Mouse (Mus musculus): ENCODE results near the gene Mad2l2.

The Mad2l2 gene

GRCm38 (mm10) chr4:148130133-148130532 lies at the start of gene Mad2l2:
Mad2l2 (plus strand) TSS chr4:148130384.
- no peak for DNase-seq (ENCODE audit: low spot score in 2 of 2)

- no peak for DNase-seq (ENCODE audit: low spot score in 2 of 2)
Measured at GRCm38 (mm10) chr4:148080597-148080973, 49.6 kb upstream of the Mad2l2 start.

DNA sequence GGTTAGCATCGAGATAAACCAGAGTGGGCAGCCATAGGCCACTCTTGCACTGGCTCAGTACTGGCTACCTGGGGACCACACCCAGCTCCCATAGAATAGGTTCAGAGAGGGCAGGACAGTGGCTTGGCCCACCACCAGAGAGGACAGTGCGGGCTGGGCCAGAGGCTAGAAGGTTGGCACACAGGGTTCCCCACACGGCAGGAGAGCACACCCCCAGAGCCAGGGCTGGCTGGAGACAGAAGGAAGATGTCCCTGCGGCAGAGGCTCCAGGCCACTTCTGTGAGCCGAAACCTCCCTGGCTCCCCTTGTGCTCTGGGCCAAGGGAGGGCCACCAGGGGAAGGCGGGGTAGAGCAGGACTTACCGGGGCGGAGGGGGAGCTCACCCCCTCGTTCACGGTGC lies 49.0 kb upstream of the Mad2l2 start:
- no peak for DNase-seq (ENCODE audit: low spot score in 2 of 2)

- DNase-seq (ENCODE audit: low spot score in 2 of 2), result peak; percentile 36 to 60
Measured at GRCm38 (mm10) chr4:148082257-148083044, 47.7 kb upstream of the Mad2l2 start.

DNA sequence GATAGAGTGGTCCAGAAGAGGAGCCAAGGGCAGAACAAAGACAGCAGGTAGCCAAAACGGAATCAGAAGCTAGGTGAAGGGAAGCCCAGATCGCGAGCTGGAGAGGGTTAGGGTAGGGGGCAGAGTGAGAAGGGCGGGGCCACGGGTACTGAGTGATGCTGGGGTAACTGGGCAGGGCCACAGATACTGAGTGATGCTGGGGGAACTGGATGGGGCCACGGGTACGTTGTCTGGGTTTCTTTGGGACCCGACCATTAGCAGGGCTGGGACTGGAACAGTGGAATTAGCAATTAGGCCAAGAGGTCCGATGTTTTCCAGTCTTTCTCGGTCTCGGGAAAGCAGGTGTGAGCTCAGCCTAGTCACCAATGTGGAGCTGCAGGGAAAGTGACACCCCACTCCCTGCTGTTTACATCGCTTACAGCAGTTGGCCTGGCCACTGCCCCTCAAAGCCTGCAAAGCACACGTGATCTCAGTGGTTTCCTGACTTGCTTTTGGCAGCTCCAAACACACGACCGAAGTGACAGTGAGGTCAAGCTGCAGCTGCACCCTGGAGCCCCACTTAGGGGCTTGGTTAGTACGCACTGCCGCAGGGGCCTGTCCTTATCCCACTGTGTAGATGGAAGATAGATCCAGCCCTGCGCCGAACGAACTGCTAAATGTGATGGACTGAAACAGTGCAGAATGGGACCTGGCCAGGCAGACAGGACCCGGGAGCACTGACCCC lies 46.8 kb upstream of the Mad2l2 start:
- no peak for DNase-seq (ENCODE audit: low spot score in 2 of 2)

- no peak for DNase-seq (ENCODE audit: low spot score in 2 of 2)
Measured at GRCm38 (mm10) chr4:148084261-148084714, 45.9 kb upstream of the Mad2l2 start.

- DNase-seq (ENCODE audit: low spot score in 2 of 2), result no peak
Measured at GRCm38 (mm10) chr4:148085131-148085906, 44.9 kb upstream of the Mad2l2 start.

- DNase-seq (ENCODE audit: low spot score in 2 of 2), result no peak
Measured at GRCm38 (mm10) chr4:148085907-148086305, 44.3 kb upstream of the Mad2l2 start.

GRCm38 (mm10) chr4:148087091-148087906 lies 42.9 kb upstream of the Mad2l2 start:
- no peak for DNase-seq (ENCODE audit: low spot score in 2 of 2)

- DNase-seq (ENCODE audit: low spot score in 2 of 2), result peak; percentile 78 to 86
Measured at GRCm38 (mm10) chr4:148087907-148088527, 42.2 kb upstream of the Mad2l2 start, which contains the start of gene Agtrap. Agtrap (minus strand) TSS chr4:148088031.

GRCm38 (mm10) chr4:148089166-148089565 lies 41.0 kb upstream of the Mad2l2 start:
- no peak for DNase-seq (ENCODE audit: low spot score in 2 of 2)

DNA sequence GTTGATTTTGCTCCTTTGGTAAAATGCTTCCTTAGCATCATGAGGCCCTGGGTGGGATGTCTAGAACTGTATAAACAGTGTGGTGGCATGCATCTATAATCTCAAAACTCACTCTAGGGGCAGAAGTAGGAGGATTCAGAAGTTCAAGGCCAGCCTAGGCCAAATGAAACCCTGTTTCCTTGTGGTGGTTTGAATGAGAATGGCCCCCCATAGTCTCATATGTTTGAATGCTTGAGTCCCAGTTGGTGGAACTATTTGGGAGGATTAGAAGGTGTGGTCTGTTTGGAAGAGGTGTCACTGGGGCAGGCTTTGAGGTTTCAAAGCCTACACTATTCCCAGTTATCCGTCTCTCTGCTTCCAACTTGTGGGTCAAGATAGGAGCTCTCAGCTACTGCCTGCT lies 39.0 kb upstream of the Mad2l2 start:
- DNase-seq (ENCODE audit: low spot score in 2 of 2), result no peak

DNA sequence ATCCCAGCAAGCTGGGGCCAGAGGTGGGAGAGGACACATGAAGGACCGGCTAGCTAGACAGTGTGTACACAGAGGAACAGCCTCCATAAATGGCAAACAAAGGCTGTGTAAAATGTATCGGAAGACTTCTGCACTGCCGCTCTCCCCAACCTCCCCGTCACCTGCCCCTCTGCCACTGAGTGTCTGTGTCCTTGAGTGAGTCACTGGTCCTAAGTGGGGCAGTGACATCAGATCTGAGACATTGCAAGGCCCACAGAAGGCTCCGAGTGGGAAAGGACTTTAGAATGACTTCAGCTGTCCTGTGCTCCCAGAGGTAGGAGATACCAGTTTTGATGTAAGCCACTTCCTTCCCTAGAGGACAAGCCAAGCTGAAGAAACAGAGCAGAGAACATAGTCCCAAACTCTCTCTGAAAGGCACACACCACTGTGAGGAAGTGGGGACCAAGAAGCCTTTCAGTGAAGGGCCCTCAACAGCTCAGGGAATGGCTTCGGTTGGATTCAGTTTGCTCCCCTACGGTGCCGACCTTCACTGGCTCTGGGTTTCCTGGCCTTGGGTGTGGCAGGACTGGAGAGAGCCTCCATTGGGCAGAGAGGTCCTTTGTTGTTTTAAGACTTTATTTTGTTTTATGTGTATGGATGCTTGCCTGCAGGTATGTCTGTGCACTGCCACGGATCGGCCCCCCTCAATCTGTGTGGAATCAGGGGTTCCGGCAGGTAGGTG lies 37.5 kb upstream of the Mad2l2 start:
- no peak for DNase-seq (ENCODE audit: low spot score in 2 of 2)

DNA sequence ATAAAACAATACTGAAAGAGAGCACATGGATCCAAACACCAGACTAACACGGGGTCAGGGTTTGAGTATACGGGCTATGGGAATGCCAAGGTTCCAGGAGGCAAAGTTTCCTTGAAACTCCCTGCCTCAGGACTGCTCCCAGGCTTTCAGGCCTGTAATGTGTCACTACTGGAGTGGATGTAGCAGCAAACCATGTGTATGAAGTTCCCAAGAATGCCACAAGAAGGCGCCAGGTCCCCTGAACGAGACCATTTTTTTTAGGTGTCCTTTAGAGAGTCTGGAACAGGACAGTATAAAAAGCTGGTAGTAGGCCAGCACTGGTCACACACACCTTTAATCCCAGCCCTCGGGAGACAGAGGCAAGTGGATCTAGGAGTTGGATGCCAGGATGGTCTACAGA lies 36.0 kb upstream of the Mad2l2 start:
- no peak for DNase-seq (ENCODE audit: low spot score in 2 of 2)

DNA sequence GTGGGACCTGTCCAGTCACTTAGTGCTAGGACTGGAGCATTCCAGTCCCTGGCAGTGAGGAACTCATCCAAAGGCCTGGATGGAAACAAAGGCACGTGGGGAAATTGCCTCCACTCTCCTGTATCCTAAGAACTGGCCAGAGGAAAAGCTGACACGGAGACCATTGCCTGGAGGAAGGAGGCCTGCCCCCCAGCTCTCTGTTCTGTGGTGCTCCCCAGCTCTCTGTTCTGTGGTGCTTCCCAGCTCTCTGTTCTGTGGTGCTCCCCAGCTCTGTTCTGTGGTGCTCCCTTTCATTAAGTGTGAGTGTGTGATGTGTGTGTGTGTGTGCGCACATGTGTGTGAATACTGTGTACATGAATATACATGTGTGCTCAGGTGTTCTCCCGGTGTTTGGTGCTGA lies 35.1 kb upstream of the Mad2l2 start:
- no peak for DNase-seq (ENCODE audit: low spot score in 2 of 2)

DNA sequence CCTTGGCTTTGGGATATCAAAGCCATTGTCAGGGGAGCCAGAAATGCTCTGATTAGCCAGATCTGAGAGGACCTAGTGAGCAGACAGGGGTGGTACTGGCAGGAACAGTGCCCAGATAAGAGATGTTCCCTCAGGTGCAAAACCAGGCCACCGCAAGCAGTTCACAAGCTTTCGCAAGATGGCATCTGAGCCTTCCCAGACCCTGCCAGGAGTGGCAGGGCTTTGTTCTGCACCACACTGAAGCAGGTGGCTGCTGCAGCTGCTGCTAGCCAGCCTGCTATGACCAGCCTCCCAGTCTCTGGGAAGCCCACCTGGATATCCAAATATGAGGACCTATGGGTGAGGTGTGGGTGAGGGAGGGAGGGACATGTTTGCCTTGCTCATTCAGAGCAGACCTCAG lies 32.2 kb upstream of the Mad2l2 start:
- DNase-seq (ENCODE audit: low spot score in 2 of 2), result no peak

DNA sequence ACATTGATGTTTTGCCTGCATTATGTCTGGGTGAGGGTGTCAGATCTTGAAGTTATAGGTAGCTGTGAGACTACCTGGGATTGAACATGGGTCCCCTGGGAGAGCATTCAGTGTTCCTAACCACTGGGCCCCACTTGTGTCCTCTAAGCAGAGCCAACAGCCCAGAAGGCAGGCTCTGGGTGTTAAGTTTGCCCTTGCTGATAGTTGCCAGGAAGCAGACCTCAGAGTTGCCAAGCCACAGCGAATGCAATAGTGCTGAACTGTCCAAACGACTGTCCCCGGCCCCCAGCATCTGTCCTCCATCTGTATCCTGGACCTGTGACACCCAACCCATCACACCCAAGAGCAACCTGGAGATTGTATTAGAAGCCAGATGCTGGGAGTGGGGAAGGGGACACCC lies 31.5 kb upstream of the Mad2l2 start:
- no peak for DNase-seq (ENCODE audit: low spot score in 2 of 2)

DNA sequence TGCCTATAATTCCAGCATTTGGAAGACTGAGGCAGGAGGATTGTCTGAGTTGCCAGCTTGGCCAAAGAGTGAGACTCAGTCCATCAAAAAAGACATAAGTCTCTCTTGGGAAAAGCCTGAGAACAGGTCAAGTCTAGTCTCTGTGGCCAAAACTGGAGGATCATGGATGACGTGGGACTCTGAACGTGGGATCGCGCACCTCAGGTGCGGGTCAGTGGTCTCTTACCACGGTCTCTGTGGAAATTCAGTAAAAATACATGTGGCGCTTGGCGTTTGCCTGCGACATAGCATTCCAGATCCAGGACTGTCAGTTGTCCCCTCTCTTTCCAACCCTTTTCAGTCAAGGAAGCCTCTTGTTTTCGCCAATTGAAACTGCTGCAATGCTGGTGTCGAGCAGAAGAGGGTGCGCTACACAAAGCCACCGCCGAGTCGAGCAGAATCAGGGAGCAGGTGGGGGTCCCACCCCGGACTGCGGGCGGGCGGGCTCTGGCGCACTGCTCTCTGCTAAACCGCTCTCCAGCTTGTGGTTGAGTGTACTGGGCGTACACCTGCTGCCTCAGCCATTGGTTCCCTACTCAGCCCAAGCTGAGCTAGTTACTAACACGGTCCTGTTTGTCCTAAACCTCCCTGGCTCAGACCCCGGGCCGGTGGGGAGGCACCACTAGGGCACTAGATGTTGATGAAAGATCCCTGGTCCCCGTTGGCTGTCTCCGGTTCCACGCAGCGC lies 28.2 kb upstream of the Mad2l2 start:
- no peak for DNase-seq (ENCODE audit: low spot score in 2 of 2)

- no peak for DNase-seq (ENCODE audit: low spot score in 2 of 2)
Measured at GRCm38 (mm10) chr4:148104146-148104545, 26.0 kb upstream of the Mad2l2 start.
